Mouse (Mus musculus) testis, adult 10 weeks (tissue): ENCODE results near the gene Slc16a9. TPM values are rescaled to one million over a fixed set of nuclear protein-coding genes. Genes with fewer than 3 reads are reported as not detected.

ENCODE experiments used
- polyA plus RNA-seq: library from polyadenylated mRNA; stranded (reverse); fragments of 350-450 nt; fragmentation: Illumina TruSeq; extraction: RNeasy Lipid Tissue Mini Kit (QIAGEN cat#74804); gene quantifications from one replicate; pipeline ENCODE4 v1.2.3, GENCODE M21; 2014; ENCODE audit warnings: low read depth, low replicate concordance

Slc16a9 gene
- polyA plus RNA-seq = 1.6 TPM

GRCm38 (mm10) chr10:70244921-70245558, at the start of gene Slc16a9:
Gene Slc16a9, plus strand, starts transcription at chr10:70245100.

GRCm38 (mm10) chr10:70204505-70205399, 40.1 kb upstream of the Slc16a9 start, which contains the start of gene Mrln:
Gene Mrln, plus strand, starts transcription at chr10:70204664.

Other genes starting within 250 kb of the Slc16a9 start
- 12.8 TPM for gene Ccdc6, start 148.0 kb upstream of the Slc16a9 start, polyA plus RNA-seq
- gene Mrln, start 40.4 kb upstream of the Slc16a9 start, polyA plus RNA-seq = 0.77 TPM
- 15.2 TPM for gene Fam13c, start 195.4 kb downstream of the Slc16a9 start, polyA plus RNA-seq